In genomic region chr8:104630981-104631663, GRCm38 (mm10) we compare ENCODE assay signal across 7 mouse cellular contexts. TPM values are rescaled to one million over a fixed set of nuclear protein-coding genes. Genes with fewer than 3 reads are reported as not detected.
DNase-seq lines count a peak whose midpoint lies in the region; TF ChIP-seq lines count a peak whose summit lies in the region.

Rrad (minus strand) TSS chr8:104631327.

- no peak for TF ChIP-seq POLR2A in MEL (IDR thresholded peaks at IDR 0.05; ENCODE audit: control insufficient read depth in 1 of 2, insufficient read depth in 1 of 2, low read depth in 1 of 2, low read length in 2 of 2, poor library complexity in 1 of 2)
- TF ChIP-seq POLR2A in heart, adult 2 months (IDR thresholded peaks at IDR 0.05; ENCODE audit: insufficient read depth, low read depth, low read length) = peak; percentile 93
- peak; percentile 14 for TF ChIP-seq POLR2A in kidney, adult 2 months (IDR thresholded peaks at IDR 0.05; ENCODE audit: low read depth, low read length)

- peak; percentile 60 for DNase-seq in MEL (ENCODE audit: low read depth, low spot score)
- peak; percentile 71 to 84 for DNase-seq in heart, adult 2 months
- DNase-seq in kidney, adult 2 months = peak; percentile 55
- DNase-seq in lung, postnatal 14 days = peak; percentile 49
- DNase-seq in retina, postnatal 7 days (ENCODE audit: low read depth, low spot score) = peak; percentile 8
- no peak for DNase-seq in right cerebral cortex, postnatal 25 days

- no peaks in the 10 kb centered on the region for H3K9me3 ChIP-seq in MEL (replicated peaks; ENCODE audit: insufficient read depth, low read length)

- H3K79me2 ChIP-seq in MEL (ENCODE audit: control insufficient read depth, insufficient read depth, low read length, poor library complexity) = no peaks in the 10 kb centered on the region
- no peaks in the 10 kb centered on the region for H3K79me2 ChIP-seq in heart, adult 2 months (replicated peaks; ENCODE audit: control insufficient read depth, insufficient read depth, low read length)

- no peaks in the 10 kb centered on the region for H3K27me3 ChIP-seq in MEL (ENCODE audit: control insufficient read depth in 1 of 2, insufficient read depth in 2 of 2, low read length in 2 of 2)
- H3K27me3 ChIP-seq in heart, adult 2 months (ENCODE audit: control insufficient read depth, insufficient read depth, low read length) = no peaks in the 10 kb centered on the region
- H3K27me3 ChIP-seq in kidney, adult 2 months (replicated peaks; ENCODE audit: control insufficient read depth, insufficient read depth, low read length) = no peaks in the 10 kb centered on the region

- TF ChIP-seq RAD21 in MEL (IDR thresholded peaks at IDR 0.05; ENCODE audit: low read depth, low read length) = no peak

- H3K27ac ChIP-seq in MEL (ENCODE audit: control insufficient read depth, low read depth, low read length) = peak within 1 kb of the TSS; percentile 40
- no peak within 1 kb of the TSS for H3K27ac ChIP-seq in brown adipose tissue, adult 24 weeks (replicated peaks; ENCODE audit: low read depth, low read length)
- peak within 1 kb of the TSS; percentile 93 for H3K27ac ChIP-seq in heart, adult 2 months
- peak within 1 kb of the TSS; percentile 69 for H3K27ac ChIP-seq in kidney, adult 2 months (ENCODE audit: insufficient read depth, low read depth, low read length)

- H3K4me1 ChIP-seq in MEL (ENCODE audit: control insufficient read depth in 1 of 2, insufficient read depth in 2 of 2, low read length in 2 of 2) = peaks cover 6 to 20% of the 10 kb centered on the region in 2 experiments
- peaks cover 14% of the 10 kb centered on the region; the same call in 1 of the 2 replicates for H3K4me1 ChIP-seq in brown adipose tissue, adult 24 weeks (ENCODE audit: control insufficient read depth, insufficient read depth, insufficient read length, low read length)
- H3K4me1 ChIP-seq in heart, adult 2 months (ENCODE audit: control insufficient read depth, insufficient read depth, low read length) = peaks cover 10% of the 10 kb centered on the region
- peaks cover 6% of the 10 kb centered on the region; the same call in 1 of the 2 replicates for H3K4me1 ChIP-seq in kidney, adult 2 months (ENCODE audit: control insufficient read depth, insufficient read depth, low read length)

- no peak for TF ChIP-seq CTCF in MEL (IDR thresholded peaks at IDR 0.05 in 2 of 3, conservative IDR thresholded peaks at IDR 0.05 in 1 of 3; ENCODE audit: control insufficient read depth in 1 of 3, insufficient read depth in 1 of 3, low read depth in 2 of 3, low read length in 3 of 3, poor library complexity in 1 of 3, severe bottlenecking in 1 of 3)
- TF ChIP-seq CTCF in heart, adult 2 months (IDR thresholded peaks at IDR 0.05) = no peak
- TF ChIP-seq CTCF in kidney, adult 2 months (conservative IDR thresholded peaks at IDR 0.05; ENCODE audit: insufficient read depth, insufficient read length, low read depth, low read length) = no peak

- TF ChIP-seq EP300 in MEL (IDR thresholded peaks at IDR 0.05; ENCODE audit: low read depth in 1 of 2, low read length in 2 of 2) = no peak
- peak; percentile 60 for TF ChIP-seq EP300 in heart, adult 2 months (IDR thresholded peaks at IDR 0.05; ENCODE audit: insufficient read depth, low read depth, low read length)

- under 1% methylated on average over 28 of the region's 28 CpGs for WGBS in heart, adult 2 months
- WGBS in kidney, adult 2 months = 18% methylated on average over 22 of the region's 28 CpGs

- H3K9ac ChIP-seq in MEL (ENCODE audit: control insufficient read depth, low read depth, low read length, poor library complexity, severe bottlenecking) = peak within 1 kb of the TSS; percentile 46
- H3K9ac ChIP-seq in heart, adult 2 months (ENCODE audit: low read depth, low read length) = peak within 1 kb of the TSS; percentile 92

- peak within 1 kb of the TSS; percentile 50 to 91 for H3K4me3 ChIP-seq in MEL (ENCODE audit: control insufficient read depth in 1 of 2, insufficient read depth in 1 of 2, low read depth in 2 of 2, low read length in 2 of 2)
- peak within 1 kb of the TSS; percentile 50 for H3K4me3 ChIP-seq in brown adipose tissue, adult 24 weeks (ENCODE audit: insufficient read depth, low read depth, low read length)
- H3K4me3 ChIP-seq in heart, adult 2 months = peak within 1 kb of the TSS; percentile 59
- peak within 1 kb of the TSS; percentile 59 for H3K4me3 ChIP-seq in kidney, adult 2 months (ENCODE audit: insufficient read depth, low read depth, low read length)

- H3K36me3 ChIP-seq in MEL (ENCODE audit: control insufficient read depth in 1 of 2, insufficient read depth in 2 of 2, low read length in 2 of 2) = peaks cover 0 to 8% of the 10 kb centered on the region in 2 experiments; a peak in 2 of 4 replicates
- peaks cover 13% of the 10 kb centered on the region for H3K36me3 ChIP-seq in heart, adult 2 months (ENCODE audit: control insufficient read depth, insufficient read depth, low read length)
- H3K36me3 ChIP-seq in kidney, adult 2 months (ENCODE audit: control insufficient read depth, insufficient read depth, low read length) = no peaks in the 10 kb centered on the region

- intact Hi-C loops in heart, adult 2 months (cut with DNase I) = loop anchor here (1.0 kb wide), 1 partner anchor 10 kb away; the partner anchor contains the start of gene Ciao2b

TF ChIP-seq in MEL, 35 proteins besides CTCF, POLR2A, EP300 and RAD21:
- TF ChIP-seq UBTF (IDR thresholded peaks at IDR 0.05; ENCODE audit: borderline replicate concordance, insufficient read depth, low read depth, low read length) (no peak), TBP (IDR thresholded peaks at IDR 0.05; ENCODE audit: low read depth, low read length) (no peak), GATA1 (IDR thresholded peaks at IDR 0.05; ENCODE audit: low read depth, low read length) (0 out of 2 replicates have a peak, but pooled peaks have one; percentile 20), GABPA (IDR thresholded peaks at IDR 0.05; ENCODE audit: low read depth, low read length) (no peak), ELF1 (IDR thresholded peaks at IDR 0.05; ENCODE audit: low read depth, low read length) (no peak)

RNA-seq across cellular contexts. Expression of gene Rrad, which starts in this region (rescaled TPM):
- 8.9 and 9.0 TPM in 2 replicates for total RNA-seq in MEL (2012; rRNA removed)
- polyA plus RNA-seq in MEL (2012; ENCODE audit: insufficient read depth in 1 of 2, insufficient read length in 2 of 2, low read depth in 1 of 2, low replicate concordance in 2 of 2, missing spikeins in 1 of 2) = 1 to 10 TPM in 1 of 2 experiments, not detected in 1; 9.4 TPM
- polyA plus RNA-seq in brown adipose tissue, adult 24 weeks (2012; ENCODE audit: insufficient read depth, insufficient read length, missing spikeins) = 1.5 and 2.0 TPM in 2 replicates
- total RNA-seq in heart, adult 2 months (2021) = 100 to 1,000 TPM; 123 to 414 TPM
- 205 and 316 TPM in 2 replicates for polyA plus RNA-seq in heart, adult 2 months (2012; rRNA removed)
- 5.0 and 5.8 TPM in 2 replicates for polyA plus RNA-seq in kidney, adult 2 months (2012; rRNA removed)

Comparison
In these comparisons a context has a peak if more than half of its experiments do, and no peak if none do; other contexts are left out.
1. RNA of gene Rrad (total RNA-seq): 123 to 414 TPM in heart, adult 2 months; 8.9 to 9.0 TPM in MEL; every median in the first group is over 10 times any median in the second.
2. RNA of gene Rrad (polyA plus RNA-seq): 205 to 316 TPM in heart, adult 2 months; 9.4 TPM in MEL, 5.0 to 5.8 TPM in kidney, adult 2 months and 1.5 to 2.0 TPM in brown adipose tissue, adult 24 weeks; every median in the first group is over 10 times any median in the second.
3. POLR2A ChIP-seq: peak in heart, adult 2 months (single experiment) and kidney, adult 2 months (single experiment); none in MEL (0 of 2).
4. Peak in every context shown above with its lines, with median percentiles within 50 percentile points of each other: H3K4me3 ChIP-seq.